Mouse (Mus musculus) brain, embryonic 18.5 days (tissue): ENCODE measurements at regions not wholly inside any gene's neighbourhood (a gene's known extent, or its start where the extent isn't known, plus 50 kb on each side); places are given as distances from the start of the nearest gene placed in this dataset.

Experiments used
- DNase-seq: peaks from one replicate; pipeline ENCODE4 v3.0.0-alpha.2; 2012; ENCODE audit warnings: low read depth, low spot score

GRCm38 (mm10) chr11:117589006-117589405 is 65.1 kb upstream of the Tnrc6c start:
- DNase-seq = no peak

- no peak for DNase-seq
Measured at GRCm38 (mm10) chr11:117589422-117589821, 64.7 kb upstream of the Tnrc6c start.

GRCm38 (mm10) chr11:117592570-117592969 is 61.5 kb upstream of the Tnrc6c start:
- no peak for DNase-seq

- no peak for DNase-seq
Measured at GRCm38 (mm10) chr11:117596201-117596600, 57.9 kb upstream of the Tnrc6c start.

- no peak for DNase-seq
Measured at GRCm38 (mm10) chr11:117597754-117598153, 56.3 kb upstream of the Tnrc6c start.

- DNase-seq = peak; percentile 59
Measured at GRCm38 (mm10) chr11:117598170-117598583, 55.9 kb upstream of the Tnrc6c start.

- DNase-seq = no peak
Measured at GRCm38 (mm10) chr11:117598610-117599009, 55.5 kb upstream of the Tnrc6c start.

- DNase-seq = no peak
Measured at GRCm38 (mm10) chr11:117599049-117599787, 54.9 kb upstream of the Tnrc6c start.

- no peak for DNase-seq
Measured at GRCm38 (mm10) chr11:117599788-117600263, 54.3 kb upstream of the Tnrc6c start.

- DNase-seq = no peak
Measured at GRCm38 (mm10) chr11:117601147-117601546, 52.9 kb upstream of the Tnrc6c start.

- no peak for DNase-seq
Measured at GRCm38 (mm10) chr11:117604019-117604418, 50.1 kb upstream of the Tnrc6c start.
